Mouse (Mus musculus): ENCODE results near the gene Cdh12. TPM values are rescaled to one million over a fixed set of nuclear protein-coding genes. Genes with fewer than 3 reads are reported as not detected.

The Cdh12 gene
- polyA plus RNA-seq, 2 experiments, result 0.16 to 0.29 TPM

- ATAC-seq (ENCODE audit: low FRiP score, low read depth) (no peak), DNase-seq (ENCODE audit: low spot score) (no peak)
- Histone ChIP-seq H3K27ac (replicated peaks; ENCODE audit: low read depth, low read length) (no peak overlapping the region), H3K9ac (ENCODE audit: low read depth, low read length, severe bottlenecking) (no peak overlapping the region), H3K36me3 (ENCODE audit: control insufficient read depth, insufficient read depth, low read length) (no peaks in the 10 kb centered on the region), H3K4me1 (ENCODE audit: control insufficient read depth, insufficient read depth, low read length) (no peaks in the 10 kb centered on the region), H3K4me2 (replicated peaks; ENCODE audit: low read depth, low read length, severe bottlenecking) (no peak overlapping the region), H3K9me3 (ENCODE audit: control insufficient read depth, low read length) (no peaks in the 10 kb centered on the region), H3K4me3 (replicated peaks; ENCODE audit: low read length) (no peak overlapping the region), H3K27me3 (ENCODE audit: control insufficient read depth, insufficient read depth, low read length) (no peaks in the 10 kb centered on the region)
- WGBS, result 70% methylated on average over 3 of the region's 3 CpGs
- TF ChIP-seq POLR2A (IDR thresholded peaks at IDR 0.05; ENCODE audit: borderline replicate concordance, extremely low read depth, insufficient read depth, insufficient read length), result no peak
These were observed 866.4 kb downstream of the Cdh12 start for GRCm38 (mm10) chr15:21315457-21315856.

GRCm38 (mm10) chr15:21343853-21344252 lies 894.8 kb downstream of the Cdh12 start:
- H3K27ac ChIP-seq (replicated peaks; ENCODE audit: low read depth, low read length), result no peak overlapping the region
- H3K36me3 ChIP-seq (ENCODE audit: control insufficient read depth, insufficient read depth, low read length), result no peaks in the 10 kb centered on the region
- no peak overlapping the region for H3K4me2 ChIP-seq (replicated peaks; ENCODE audit: low read depth, low read length, severe bottlenecking)
- no peak for TF ChIP-seq POLR2A (IDR thresholded peaks at IDR 0.05; ENCODE audit: borderline replicate concordance, extremely low read depth, insufficient read depth, insufficient read length)
- no peaks in the 10 kb centered on the region for H3K27me3 ChIP-seq (ENCODE audit: control insufficient read depth, insufficient read depth, low read length)
- no peak for ATAC-seq (ENCODE audit: low FRiP score, low read depth)
- no peaks in the 10 kb centered on the region for H3K9me3 ChIP-seq (ENCODE audit: control insufficient read depth, low read length)
- H3K4me3 ChIP-seq (replicated peaks; ENCODE audit: low read length), result no peak overlapping the region
- H3K9ac ChIP-seq (ENCODE audit: low read depth, low read length, severe bottlenecking), result no peak overlapping the region
- no peaks in the 10 kb centered on the region for H3K4me1 ChIP-seq (ENCODE audit: control insufficient read depth, insufficient read depth, low read length)
- no peak for DNase-seq (ENCODE audit: low spot score)

- H3K27me3 ChIP-seq (ENCODE audit: control insufficient read depth, insufficient read depth, low read length), result no peaks in the 10 kb centered on the region
- WGBS, result 75% methylated on average over 2 of the region's 2 CpGs
- no peak overlapping the region for H3K9ac ChIP-seq (ENCODE audit: low read depth, low read length, severe bottlenecking)
- no peak for ATAC-seq (ENCODE audit: low FRiP score, low read depth)
- H3K4me3 ChIP-seq (replicated peaks; ENCODE audit: low read length), result no peak overlapping the region
- no peak overlapping the region for H3K4me2 ChIP-seq (replicated peaks; ENCODE audit: low read depth, low read length, severe bottlenecking)
- DNase-seq (ENCODE audit: low spot score), result no peak
- no peaks in the 10 kb centered on the region for H3K9me3 ChIP-seq (ENCODE audit: control insufficient read depth, low read length)
- TF ChIP-seq POLR2A (IDR thresholded peaks at IDR 0.05; ENCODE audit: borderline replicate concordance, extremely low read depth, insufficient read depth, insufficient read length), result no peak
- H3K36me3 ChIP-seq (ENCODE audit: control insufficient read depth, insufficient read depth, low read length), result no peaks in the 10 kb centered on the region
- H3K27ac ChIP-seq (replicated peaks; ENCODE audit: low read depth, low read length), result no peak overlapping the region
- H3K4me1 ChIP-seq (ENCODE audit: control insufficient read depth, insufficient read depth, low read length), result no peaks in the 10 kb centered on the region
These were observed 895.3 kb downstream of the Cdh12 start for GRCm38 (mm10) chr15:21344323-21344722.

GRCm38 (mm10) chr15:21344749-21345148 lies 895.7 kb downstream of the Cdh12 start:
- no peak for ATAC-seq (ENCODE audit: low FRiP score, low read depth)

GRCm38 (mm10) chr15:21355356-21356101 lies 906.5 kb downstream of the Cdh12 start:
- no peak for DNase-seq (ENCODE audit: low spot score)
- H3K4me2 ChIP-seq (replicated peaks; ENCODE audit: low read depth, low read length, severe bottlenecking), result no peak overlapping the region
- H3K27ac ChIP-seq (replicated peaks; ENCODE audit: low read depth, low read length), result no peak overlapping the region
- H3K9ac ChIP-seq (ENCODE audit: low read depth, low read length, severe bottlenecking), result no peak overlapping the region
- no peaks in the 10 kb centered on the region for H3K27me3 ChIP-seq (ENCODE audit: control insufficient read depth, insufficient read depth, low read length)
- no peak overlapping the region for H3K4me3 ChIP-seq (replicated peaks; ENCODE audit: low read length)
- H3K9me3 ChIP-seq (ENCODE audit: control insufficient read depth, low read length), result no peaks in the 10 kb centered on the region
- no peak for ATAC-seq (ENCODE audit: low FRiP score, low read depth)
- no peak for TF ChIP-seq POLR2A (IDR thresholded peaks at IDR 0.05; ENCODE audit: borderline replicate concordance, extremely low read depth, insufficient read depth, insufficient read length)
- no peaks in the 10 kb centered on the region for H3K36me3 ChIP-seq (ENCODE audit: control insufficient read depth, insufficient read depth, low read length)
- WGBS, result 81% methylated on average over 5 of the region's 5 CpGs
- H3K4me1 ChIP-seq (ENCODE audit: control insufficient read depth, insufficient read depth, low read length), result no peaks in the 10 kb centered on the region

More at GRCm38 (mm10) chr15:21344749-21345148, 895.7 kb downstream of the Cdh12 start:
- H3K36me3 ChIP-seq (ENCODE audit: control insufficient read depth, insufficient read depth, low read length), result no peaks in the 10 kb centered on the region
- no peaks in the 10 kb centered on the region for H3K9me3 ChIP-seq (ENCODE audit: control insufficient read depth, low read length)
- no peak for TF ChIP-seq POLR2A (IDR thresholded peaks at IDR 0.05; ENCODE audit: borderline replicate concordance, extremely low read depth, insufficient read depth, insufficient read length)
- no peaks in the 10 kb centered on the region for H3K27me3 ChIP-seq (ENCODE audit: control insufficient read depth, insufficient read depth, low read length)
- 72% methylated on average over 3 of the region's 3 CpGs for WGBS
- H3K4me1 ChIP-seq (ENCODE audit: control insufficient read depth, insufficient read depth, low read length), result no peaks in the 10 kb centered on the region
- no peak overlapping the region for H3K4me2 ChIP-seq (replicated peaks; ENCODE audit: low read depth, low read length, severe bottlenecking)
- H3K4me3 ChIP-seq (replicated peaks; ENCODE audit: low read length), result no peak overlapping the region
- no peak overlapping the region for H3K9ac ChIP-seq (ENCODE audit: low read depth, low read length, severe bottlenecking)
- H3K27ac ChIP-seq (replicated peaks; ENCODE audit: low read depth, low read length), result no peak overlapping the region
- DNase-seq (ENCODE audit: low spot score), result no peak

All from limb, embryonic 14.5 days (tissue).